Mouse (Mus musculus): ENCODE results near the gene Brf1. TPM values are rescaled to one million over a fixed set of nuclear protein-coding genes. Genes with fewer than 3 reads are reported as not detected.
A peak's percentile ranks its signal among the peaks of the same experiment; 100 is the strongest.

Gene Brf1
- polyA plus RNA-seq, 1 experiment from 2014 or later, result 53.0 TPM

DNA sequence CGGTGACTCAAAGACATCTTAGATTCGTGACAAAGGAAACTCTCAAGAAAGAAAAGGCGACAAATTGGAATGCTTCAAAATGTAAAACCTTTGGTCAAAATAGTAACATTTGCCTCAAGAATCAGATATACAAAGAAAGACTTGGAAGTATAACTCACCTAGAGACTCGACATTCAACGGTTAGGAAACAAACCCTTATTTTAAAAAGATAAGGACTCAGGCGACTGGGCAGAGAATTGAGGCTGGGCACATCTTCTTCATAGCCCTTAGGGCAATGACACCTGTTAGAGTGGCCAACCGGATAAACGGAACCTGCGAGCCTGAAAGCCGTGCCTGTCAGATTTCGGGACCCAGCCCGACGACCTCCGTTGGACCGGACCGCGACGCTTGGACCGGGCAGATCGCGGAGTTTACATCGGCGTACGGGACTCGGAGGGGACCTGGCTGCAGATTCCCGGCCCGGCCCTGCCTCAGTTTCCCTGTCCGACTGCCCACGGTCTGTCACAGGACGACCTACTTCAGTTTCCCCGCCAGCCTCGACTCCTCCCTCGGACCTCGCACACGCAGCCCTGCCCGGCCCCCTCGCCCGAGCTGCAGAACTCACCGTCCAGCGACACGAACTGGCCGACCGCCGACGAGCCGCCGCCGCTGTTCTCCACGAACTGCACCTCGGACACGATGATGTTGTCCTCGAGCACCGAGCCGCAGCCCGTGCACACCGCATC lies 773 bp downstream of the Brf1 start:
- ATAC-seq (ENCODE audit: low FRiP score), result no peak
- WGBS, result 2% methylated on average over 56 of the region's 56 CpGs
- no peaks in the 10 kb centered on the region for H3K9me3 ChIP-seq (ENCODE audit: control insufficient read depth, low read length)
- H3K27ac ChIP-seq (ENCODE audit: low read depth, low read length), result peak overlapping the region; percentile 87
- H3K4me2 ChIP-seq, result peak overlapping the region; percentile 89
- H3K36me3 ChIP-seq (ENCODE audit: control insufficient read depth, insufficient read depth, low read length), result no peaks in the 10 kb centered on the region; the same call in 1 of the 2 replicates
- peak overlapping the region; percentile 90 for H3K9ac ChIP-seq (ENCODE audit: low read length)
- H3K4me3 ChIP-seq (ENCODE audit: low read depth, low read length), result peak overlapping the region; percentile 92
- no peaks in the 10 kb centered on the region for H3K27me3 ChIP-seq (ENCODE audit: control insufficient read depth, insufficient read depth, low read length)
- H3K4me1 ChIP-seq (ENCODE audit: control insufficient read depth, insufficient read depth, low read length), result peaks cover 14% of the 10 kb centered on the region
- DNase-seq (ENCODE audit: low spot score, missing footprints), result peak; percentile 88

DNA sequence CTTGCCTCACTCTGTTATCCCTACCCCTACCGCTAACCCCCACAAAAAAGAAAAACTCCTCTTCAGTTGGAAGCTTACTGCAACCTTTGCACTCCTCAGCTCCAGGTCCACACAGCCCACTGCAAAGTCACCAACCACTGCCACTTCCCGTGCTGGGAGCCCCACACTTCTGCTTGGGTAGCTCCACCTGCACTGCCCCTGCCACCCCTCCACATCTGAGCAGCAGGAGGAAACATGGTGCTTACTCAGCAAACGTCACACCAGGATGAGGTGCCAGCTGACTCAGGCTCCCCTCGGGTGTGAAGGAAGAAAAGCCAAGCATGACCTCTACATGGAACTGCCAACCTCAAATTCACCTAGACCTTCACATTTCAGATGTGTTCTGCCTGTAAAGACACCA lies 6.4 kb downstream of the Brf1 start:
- ATAC-seq (ENCODE audit: low FRiP score) (no peak), DNase-seq (ENCODE audit: low spot score, missing footprints) (no peak)
- H3K9me3 ChIP-seq (ENCODE audit: control insufficient read depth, low read length), result no peaks in the 10 kb centered on the region
- H3K36me3 ChIP-seq (ENCODE audit: control insufficient read depth, insufficient read depth, low read length), result peaks cover 6% of the 10 kb centered on the region; the same call in 1 of the 2 replicates
- H3K4me1 ChIP-seq (ENCODE audit: control insufficient read depth, insufficient read depth, low read length), result peaks cover 6% of the 10 kb centered on the region
- no peaks in the 10 kb centered on the region for H3K27me3 ChIP-seq (ENCODE audit: control insufficient read depth, insufficient read depth, low read length)
- WGBS, result 86% methylated on average over 4 of the region's 4 CpGs
- H3K9ac ChIP-seq (ENCODE audit: low read length), result no peak overlapping the region
- H3K27ac ChIP-seq (ENCODE audit: low read depth, low read length), result no peak overlapping the region
- no peak overlapping the region for H3K4me3 ChIP-seq (ENCODE audit: low read depth, low read length)
- H3K4me2 ChIP-seq, result no peak overlapping the region

DNA sequence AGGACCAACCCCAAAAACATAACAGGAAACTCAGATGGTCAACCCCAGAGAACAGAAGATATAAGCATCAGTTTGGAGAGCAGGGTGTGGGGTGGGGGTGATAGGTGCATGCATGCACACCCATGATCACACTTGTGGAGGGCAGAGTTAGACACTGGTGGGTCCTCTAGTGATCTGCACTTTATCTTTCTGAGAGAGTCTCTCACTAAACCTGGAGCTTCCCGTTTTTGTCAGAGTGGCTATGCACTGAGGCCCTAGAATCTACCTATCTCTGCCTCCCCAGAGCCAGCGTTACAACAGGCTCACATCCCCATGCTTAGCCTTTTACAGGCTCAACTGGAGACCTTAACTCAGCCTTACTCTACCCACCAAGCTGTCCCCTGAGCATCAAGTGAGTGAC lies 9.1 kb downstream of the Brf1 start:
- Histone ChIP-seq H3K4me3 (ENCODE audit: low read depth, low read length) (no peak overlapping the region), H3K36me3 (ENCODE audit: control insufficient read depth, insufficient read depth, low read length) (peaks cover 6% of the 10 kb centered on the region; the same call in 1 of the 2 replicates), H3K27me3 (ENCODE audit: control insufficient read depth, insufficient read depth, low read length) (no peaks in the 10 kb centered on the region), H3K27ac (ENCODE audit: low read depth, low read length) (no peak overlapping the region), H3K9ac (ENCODE audit: low read length) (no peak overlapping the region), H3K4me2 (no peak overlapping the region), H3K9me3 (ENCODE audit: control insufficient read depth, low read length) (no peaks in the 10 kb centered on the region), H3K4me1 (ENCODE audit: control insufficient read depth, insufficient read depth, low read length) (no peaks in the 10 kb centered on the region)
- WGBS, result 86% methylated on average over 2 of the region's 2 CpGs
- ATAC-seq (ENCODE audit: low FRiP score) (no peak), DNase-seq (ENCODE audit: low spot score, missing footprints) (no peak)

DNA sequence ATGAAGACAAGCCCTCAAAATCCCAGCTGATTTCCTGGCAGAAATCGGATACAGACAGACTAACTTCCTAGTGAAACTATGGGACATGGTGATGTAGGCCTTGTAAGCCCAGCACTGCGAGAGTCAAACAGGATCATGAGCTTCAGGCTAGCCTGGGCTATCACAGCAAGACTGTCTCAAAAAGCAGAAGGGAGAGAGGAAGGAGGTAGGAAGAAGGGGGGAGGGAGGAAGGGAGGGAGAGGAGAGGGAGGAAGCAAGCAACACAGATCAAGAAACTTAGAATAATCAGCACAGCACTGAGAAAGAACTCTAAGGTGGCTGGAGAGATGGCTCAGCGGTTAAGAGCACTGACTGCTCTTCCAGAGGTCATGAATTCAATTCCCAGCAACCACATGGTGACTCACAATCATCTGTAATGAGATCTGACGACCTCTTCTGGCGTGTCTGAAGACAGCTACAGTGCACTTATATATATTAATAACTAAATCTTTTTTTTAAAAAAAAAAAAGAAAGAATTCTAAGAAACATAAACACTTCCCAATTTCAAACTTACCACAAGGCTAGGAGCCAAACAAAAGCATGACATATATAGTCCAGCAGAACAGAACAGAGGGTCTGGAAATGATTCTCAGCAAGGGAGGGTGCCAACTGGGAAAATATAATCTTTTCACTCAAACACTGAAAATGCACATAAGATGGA lies 9.6 kb downstream of the Brf1 start:
- no peak overlapping the region for H3K4me2 ChIP-seq
- no peak for ATAC-seq (ENCODE audit: low FRiP score)
- H3K27me3 ChIP-seq (ENCODE audit: control insufficient read depth, insufficient read depth, low read length), result no peaks in the 10 kb centered on the region
- WGBS, result 94% methylated on average over 5 of the region's 5 CpGs
- H3K27ac ChIP-seq (ENCODE audit: low read depth, low read length), result no peak overlapping the region
- peaks cover 8% of the 10 kb centered on the region; the same call in 1 of the 2 replicates for H3K36me3 ChIP-seq (ENCODE audit: control insufficient read depth, insufficient read depth, low read length)
- H3K9ac ChIP-seq (ENCODE audit: low read length), result no peak overlapping the region
- no peaks in the 10 kb centered on the region for H3K4me1 ChIP-seq (ENCODE audit: control insufficient read depth, insufficient read depth, low read length)
- H3K9me3 ChIP-seq (ENCODE audit: control insufficient read depth, low read length), result no peaks in the 10 kb centered on the region
- no peak overlapping the region for H3K4me3 ChIP-seq (ENCODE audit: low read depth, low read length)
- DNase-seq (ENCODE audit: low spot score, missing footprints), result no peak

DNA sequence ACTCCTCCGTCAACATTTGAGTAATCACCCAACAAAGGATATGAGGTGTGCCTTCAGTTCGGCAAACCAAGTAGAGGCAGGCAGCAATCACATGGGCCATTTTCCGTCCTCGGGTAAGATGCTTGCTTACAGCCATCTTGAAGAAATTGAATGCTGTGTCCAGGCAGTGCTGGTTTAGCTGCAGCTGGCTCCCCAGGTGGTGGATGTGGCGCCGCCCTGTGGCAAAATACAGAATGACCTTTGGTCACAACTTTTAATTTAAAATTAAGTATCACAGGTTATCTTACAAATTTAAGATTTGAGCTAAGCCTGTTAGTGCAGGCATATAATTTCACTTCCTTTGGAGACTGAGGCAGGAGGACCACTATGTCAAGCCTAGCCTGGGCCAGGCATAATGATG lies 12.6 kb downstream of the Brf1 start:
- Histone ChIP-seq H3K4me2 (no peak overlapping the region), H3K9ac (ENCODE audit: low read length) (no peak overlapping the region), H3K4me3 (ENCODE audit: low read depth, low read length) (no peak overlapping the region), H3K27me3 (ENCODE audit: control insufficient read depth, insufficient read depth, low read length) (no peaks in the 10 kb centered on the region), H3K36me3 (ENCODE audit: control insufficient read depth, insufficient read depth, low read length) (peaks cover 8% of the 10 kb centered on the region; the same call in 1 of the 2 replicates), H3K4me1 (ENCODE audit: control insufficient read depth, insufficient read depth, low read length) (no peaks in the 10 kb centered on the region), H3K9me3 (ENCODE audit: control insufficient read depth, low read length) (no peaks in the 10 kb centered on the region), H3K27ac (ENCODE audit: low read depth, low read length) (no peak overlapping the region)
- DNase-seq (ENCODE audit: low spot score, missing footprints) (no peak), ATAC-seq (ENCODE audit: low FRiP score) (no peak)
- WGBS, result 71% methylated on average over 6 of the region's 6 CpGs

DNA sequence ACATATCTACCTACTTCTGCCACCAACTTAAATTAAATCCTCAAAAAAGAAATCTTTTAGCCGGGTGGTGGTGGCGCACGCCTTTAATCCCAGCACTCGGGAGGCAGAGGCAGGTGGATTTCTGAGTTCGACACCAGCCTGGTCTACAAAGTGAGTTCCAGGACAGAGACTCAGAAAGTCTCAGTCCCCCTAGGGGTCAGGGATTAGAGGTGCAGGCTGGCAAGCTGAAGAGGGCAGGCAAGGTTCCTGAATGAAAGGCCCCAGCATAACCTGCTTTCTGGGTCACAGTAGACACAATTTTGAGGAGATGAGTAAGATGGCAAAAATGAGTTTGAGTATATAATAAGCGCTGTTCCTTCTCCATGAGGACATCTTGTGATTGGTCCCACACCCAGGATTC lies 15.2 kb downstream of the Brf1 start:
- H3K36me3 ChIP-seq (ENCODE audit: control insufficient read depth, insufficient read depth, low read length), result peaks cover 5% of the 10 kb centered on the region; the same call in 1 of the 2 replicates

DNA sequence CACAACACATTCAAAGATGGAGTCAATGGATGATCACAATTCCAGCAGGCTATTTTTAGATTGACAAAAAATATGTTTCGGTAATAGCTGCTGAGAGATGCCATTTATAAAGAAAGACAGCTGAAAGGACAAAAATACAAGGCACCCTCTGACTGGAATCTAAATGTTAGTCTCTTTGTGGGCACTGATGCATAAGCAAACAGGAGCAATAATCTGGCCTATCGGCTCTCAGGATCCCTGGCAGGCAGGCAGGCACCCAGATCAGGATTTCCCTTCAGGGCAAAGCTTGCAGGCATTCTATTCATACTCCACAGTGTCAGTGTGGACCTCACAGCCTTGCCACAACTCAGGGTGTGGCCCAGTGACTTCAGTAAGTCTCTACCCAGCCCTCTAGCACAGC lies 18.5 kb downstream of the Brf1 start:
- H3K4me1 ChIP-seq (ENCODE audit: control insufficient read depth, insufficient read depth, low read length), result peaks cover 3% of the 10 kb centered on the region
- DNase-seq (ENCODE audit: low spot score, missing footprints) (no peak), ATAC-seq (ENCODE audit: low FRiP score) (no peak)
- no peak overlapping the region for H3K27ac ChIP-seq (ENCODE audit: low read depth, low read length)
- 79% methylated on average over 2 of the region's 2 CpGs for WGBS
- no peak overlapping the region for H3K4me3 ChIP-seq (ENCODE audit: low read depth, low read length)
- H3K4me2 ChIP-seq, result no peak overlapping the region
- no peaks in the 10 kb centered on the region for H3K27me3 ChIP-seq (ENCODE audit: control insufficient read depth, insufficient read depth, low read length)
- H3K36me3 ChIP-seq (ENCODE audit: control insufficient read depth, insufficient read depth, low read length), result peaks cover 13% of the 10 kb centered on the region
- no peak overlapping the region for H3K9ac ChIP-seq (ENCODE audit: low read length)
- no peaks in the 10 kb centered on the region for H3K9me3 ChIP-seq (ENCODE audit: control insufficient read depth, low read length)

More for the DNA sequence above, 15.2 kb downstream of the Brf1 start:
- Histone ChIP-seq H3K4me1 (ENCODE audit: control insufficient read depth, insufficient read depth, low read length) (no peaks in the 10 kb centered on the region), H3K9me3 (ENCODE audit: control insufficient read depth, low read length) (no peaks in the 10 kb centered on the region), H3K4me3 (ENCODE audit: low read depth, low read length) (no peak overlapping the region), H3K27me3 (ENCODE audit: control insufficient read depth, insufficient read depth, low read length) (no peaks in the 10 kb centered on the region), H3K4me2 (no peak overlapping the region), H3K9ac (ENCODE audit: low read length) (no peak overlapping the region), H3K27ac (ENCODE audit: low read depth, low read length) (no peak overlapping the region)
- WGBS, result 95% methylated on average over 6 of the region's 6 CpGs
- no peak for DNase-seq (ENCODE audit: low spot score, missing footprints)
- no peak for ATAC-seq (ENCODE audit: low FRiP score)

DNA sequence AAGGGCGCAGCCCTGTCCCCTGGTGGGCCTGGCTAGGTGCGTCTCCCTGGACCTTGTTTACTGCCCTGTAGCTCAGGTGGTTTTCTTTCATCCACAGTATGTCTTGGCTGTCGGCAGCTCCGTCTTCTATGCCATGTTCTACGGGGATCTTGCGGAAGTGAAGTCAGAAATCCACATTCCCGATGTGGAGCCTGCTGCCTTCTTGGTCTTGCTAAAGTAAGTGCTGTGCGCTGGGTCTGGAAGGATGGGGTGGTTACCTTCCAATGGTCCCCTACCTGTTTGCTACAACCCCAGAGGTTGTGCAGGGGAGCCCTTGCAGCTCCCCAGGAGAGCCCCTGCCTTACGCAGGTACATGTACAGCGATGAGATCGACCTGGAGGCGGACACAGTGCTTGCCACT lies 23.3 kb downstream of the Brf1 start:
- Histone ChIP-seq H3K4me1 (ENCODE audit: control insufficient read depth, insufficient read depth, low read length) (peaks cover 11% of the 10 kb centered on the region), H3K9me3 (ENCODE audit: control insufficient read depth, low read length) (no peaks in the 10 kb centered on the region), H3K27me3 (ENCODE audit: control insufficient read depth, insufficient read depth, low read length) (no peaks in the 10 kb centered on the region), H3K4me3 (ENCODE audit: low read depth, low read length) (peak overlapping the region; percentile 51), H3K27ac (ENCODE audit: low read depth, low read length) (peak overlapping the region; percentile 58; the same call in 1 of the 2 replicates), H3K9ac (ENCODE audit: low read length) (peak overlapping the region; percentile 81), H3K4me2 (peak overlapping the region; percentile 92), H3K36me3 (ENCODE audit: control insufficient read depth, insufficient read depth, low read length) (peaks cover 23% of the 10 kb centered on the region)
- ATAC-seq (ENCODE audit: low FRiP score), result no peak
- no peak for DNase-seq (ENCODE audit: low spot score, missing footprints)
- 42% methylated on average over 12 of the region's 12 CpGs for WGBS

DNA sequence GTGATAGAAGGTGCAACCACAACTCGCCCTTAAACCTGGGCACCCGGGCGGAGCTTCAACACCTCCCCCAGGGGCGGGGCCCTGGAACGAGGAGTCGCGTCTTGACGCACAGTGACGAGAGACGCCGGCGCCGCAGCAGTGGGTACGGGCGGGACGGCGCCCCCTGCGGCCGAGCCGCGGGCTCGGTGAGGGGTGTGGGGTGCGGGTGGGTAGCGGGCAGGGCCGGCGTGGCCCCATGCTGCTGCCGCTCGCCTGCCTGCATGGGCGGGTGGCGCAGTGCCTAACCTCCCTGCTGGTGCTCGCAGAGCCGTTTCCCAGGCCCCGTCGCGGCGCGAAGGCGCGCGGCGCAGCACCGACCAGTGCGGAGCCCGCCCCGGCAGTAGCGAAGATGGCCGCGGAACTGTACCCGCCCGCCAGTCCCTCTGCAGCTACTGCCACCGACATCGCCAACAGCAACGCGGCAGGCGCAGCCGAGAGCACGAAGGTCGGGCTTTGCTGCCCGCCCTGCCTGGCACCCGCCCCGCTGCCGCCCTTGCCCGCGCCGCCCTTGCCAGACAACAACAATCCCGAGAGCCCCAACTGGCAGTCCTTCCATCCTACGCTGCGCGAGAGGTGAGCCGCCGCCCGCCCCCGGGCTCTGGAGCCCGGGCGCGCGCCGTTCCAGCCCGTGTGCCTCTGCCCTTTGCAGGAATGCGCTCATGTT lies 24.0 kb downstream of the Brf1 start, which contains the start of gene Btbd6:
Btbd6 (plus strand) TSS at position 112 of the 703 bp plus-strand sequence.
- ATAC-seq (ENCODE audit: low FRiP score) (peak; percentile 97), DNase-seq (ENCODE audit: low spot score, missing footprints) (peak; percentile 97)
- under 1% methylated on average over 80 of the region's 80 CpGs for WGBS
- Histone ChIP-seq H3K4me2 (peak within 1 kb of the TSS; percentile 92), H3K27ac (ENCODE audit: low read depth, low read length) (peak within 1 kb of the TSS; percentile 58), H3K9ac (ENCODE audit: low read length) (peak within 1 kb of the TSS; percentile 81), H3K9me3 (ENCODE audit: control insufficient read depth, low read length) (no peaks in the 10 kb centered on the region), H3K27me3 (ENCODE audit: control insufficient read depth, insufficient read depth, low read length) (no peaks in the 10 kb centered on the region), H3K4me1 (ENCODE audit: control insufficient read depth, insufficient read depth, low read length) (peaks cover 11% of the 10 kb centered on the region), H3K4me3 (ENCODE audit: low read depth, low read length) (peak within 1 kb of the TSS; percentile 51), H3K36me3 (ENCODE audit: control insufficient read depth, insufficient read depth, low read length) (peaks cover 29% of the 10 kb centered on the region)

Data from midbrain, embryonic 11.5 days (tissue).